Mouse (Mus musculus) liver, postnatal 0 days (tissue): ENCODE data around the gene Ireb2. TPM values are rescaled to one million over a fixed set of nuclear protein-coding genes. Genes with fewer than 3 reads are reported as not detected.

Experiments used
- ATAC-seq: fragments of 200-750 bp; cut with Nextera tagmentation; 2 replicates; pipeline ENCODE4 v1.8.0; 2017; ENCODE audit warnings: mild to moderate bottlenecking, moderate library complexity
- DNase-seq: peaks from one replicate; pipeline ENCODE4 v3.0.0-alpha.2; 2016
- H3K27ac ChIP-seq: fragments of 300-500 bp; sonication (generic); 2 replicates; pipeline ENCODE4 v1.5.1; 2014; ENCODE audit warnings: antibody characterized with exemption, moderate library complexity, mild to moderate bottlenecking, low read depth
- H3K27me3 ChIP-seq: fragments of 300-500 bp; sonication (generic); 2 replicates; pipeline ENCODE4 v1.6.1; 2014; ENCODE audit warnings: low read length, control low read depth, mixed read lengths; ENCODE audit not compliant: insufficient read depth
- H3K36me3 ChIP-seq: fragments of 300-500 bp; sonication (generic); replicated peaks from 2 replicates; pipeline ENCODE4 v1.6.1; 2014; ENCODE audit warnings: mild to moderate bottlenecking, control low read depth, low read length, moderate library complexity, mixed read lengths; ENCODE audit not compliant: insufficient read depth
- H3K4me1 ChIP-seq: fragments of 300-500 bp; sonication (generic); 2 replicates; pipeline ENCODE4 v1.6.1; 2014; ENCODE audit warnings: antibody characterized with exemption, mild to moderate bottlenecking, control low read depth; ENCODE audit not compliant: insufficient read depth
- H3K4me2 ChIP-seq: fragments of 300-500 bp; sonication (generic); 2 replicates; pipeline ENCODE4 v1.6.1; 2014; ENCODE audit warnings: low read depth, mild to moderate bottlenecking, low read length, moderate library complexity, mixed read lengths
- H3K4me3 ChIP-seq: fragments of 300-500 bp; sonication (generic); 2 replicates; pipeline ENCODE4 v1.5.1; 2014; ENCODE audit warnings: low read depth, low read length
- H3K9ac ChIP-seq: fragments of 300-500 bp; sonication (generic); replicated peaks from 2 replicates; pipeline ENCODE4 v1.6.1; 2014; ENCODE audit warnings: mild to moderate bottlenecking, moderate library complexity
- H3K9me3 ChIP-seq: fragments of 300-500 bp; sonication (generic); 2 replicates; pipeline ENCODE4 v1.6.1; 2016; ENCODE audit warnings: mild to moderate bottlenecking, control low read depth, low read length, mixed read lengths
- CTCF ChIP-seq: sonication (generic); IDR thresholded peaks from 2 replicates; pipeline ENCODE4 v1.5.1; 2016; ENCODE audit warnings: antibody characterized with exemption, low read depth
- EP300 ChIP-seq: IDR thresholded peaks from 2 replicates; pipeline ENCODE4 v1.6.1; 2016; ENCODE audit warnings: antibody characterized with exemption, low read depth, mild to moderate bottlenecking
- WGBS: fragments of 180-500 bp; shearing (Covaris S2); extraction: QIAGEN DNeasy Blood & Tissue Kit; methylation state at CpG from one replicate; pipeline ENCODE4 v1.1.7; 2014; ENCODE audit not compliant: insufficient replicate concordance; 5-methylcytosine and 5-hydroxymethylcytosine counted together
- polyA plus RNA-seq: library from polyadenylated mRNA; unstranded; fragments of >200 nt; fragmentation: Nextera tagmentation; extraction: Ambion mirVana; gene quantifications from 2 replicates; pipeline ENCODE4 v1.2.1, GENCODE M21; 2015

Gene Ireb2
- polyA plus RNA-seq, 1 experiment from 2014 or later, result 7.5 TPM

DNA sequence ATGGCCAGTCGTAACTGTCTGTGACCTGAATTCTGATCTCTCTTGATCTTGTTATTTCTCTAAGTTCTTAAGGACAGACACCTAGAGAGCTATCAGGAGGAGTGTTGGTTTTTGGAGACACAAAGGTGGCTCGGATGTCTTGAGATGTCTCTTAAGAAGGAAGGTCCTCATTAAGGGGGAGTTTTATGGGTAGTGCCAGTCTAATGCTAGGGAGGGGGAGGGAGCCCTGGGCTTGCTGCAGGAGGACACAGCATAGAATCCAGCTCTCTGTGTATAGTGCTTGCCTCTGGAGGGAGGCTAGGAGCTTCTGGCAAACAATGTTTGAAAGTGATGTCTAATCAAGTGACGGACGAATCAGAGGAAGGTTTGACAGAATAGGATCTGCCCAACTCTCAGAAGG lies 10.0 kb upstream of the Ireb2 start:
- ATAC-seq (no peak), DNase-seq (no peak)
- no peak overlapping the region for H3K4me2 ChIP-seq
- WGBS, result 67% methylated on average over 4 of the region's 4 CpGs
- H3K27ac ChIP-seq, result no peak overlapping the region
- no peak overlapping the region for H3K4me3 ChIP-seq
- H3K9ac ChIP-seq, result no peak overlapping the region
- no peak for TF ChIP-seq EP300
- no peak for TF ChIP-seq CTCF
- H3K27me3 ChIP-seq, result no peaks in the 10 kb centered on the region
- H3K36me3 ChIP-seq, result no peaks in the 10 kb centered on the region
- H3K9me3 ChIP-seq, result no peaks in the 10 kb centered on the region
- 0 out of 2 replicates have a peak, but pooled peaks cover 2% of the 10 kb centered on the region for H3K4me1 ChIP-seq

DNA sequence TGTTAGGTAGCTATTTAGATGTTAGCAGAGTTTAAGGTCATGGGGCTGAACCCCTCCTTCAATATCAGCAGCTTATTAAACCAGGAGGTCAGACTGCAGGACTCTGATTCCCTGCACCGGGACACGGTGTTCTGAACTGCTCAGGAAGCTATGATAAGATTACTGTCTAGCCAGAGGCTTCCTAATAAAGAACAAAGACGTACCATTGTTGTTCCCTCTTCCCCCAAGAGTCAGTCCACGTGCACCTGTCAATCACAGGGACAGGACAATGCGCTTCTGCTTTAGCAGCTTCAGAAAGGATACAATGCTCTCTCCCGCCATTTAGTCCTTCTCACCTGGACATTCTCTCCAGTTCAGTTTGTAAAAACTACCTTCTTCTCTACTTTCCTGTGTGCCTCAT lies 8.0 kb upstream of the Ireb2 start:
- H3K9me3 ChIP-seq, result no peaks in the 10 kb centered on the region
- no peaks in the 10 kb centered on the region for H3K36me3 ChIP-seq
- no peak for ATAC-seq
- H3K4me3 ChIP-seq, result no peak overlapping the region
- TF ChIP-seq CTCF, result no peak
- TF ChIP-seq EP300, result no peak
- 0 out of 2 replicates have a peak, but pooled peaks cover 2% of the 10 kb centered on the region for H3K4me1 ChIP-seq
- no peak overlapping the region for H3K27ac ChIP-seq
- 25% methylated on average over 6 of the region's 6 CpGs for WGBS
- no peak for DNase-seq
- H3K4me2 ChIP-seq, result no peak overlapping the region
- no peak overlapping the region for H3K9ac ChIP-seq
- H3K27me3 ChIP-seq, result no peaks in the 10 kb centered on the region

DNA sequence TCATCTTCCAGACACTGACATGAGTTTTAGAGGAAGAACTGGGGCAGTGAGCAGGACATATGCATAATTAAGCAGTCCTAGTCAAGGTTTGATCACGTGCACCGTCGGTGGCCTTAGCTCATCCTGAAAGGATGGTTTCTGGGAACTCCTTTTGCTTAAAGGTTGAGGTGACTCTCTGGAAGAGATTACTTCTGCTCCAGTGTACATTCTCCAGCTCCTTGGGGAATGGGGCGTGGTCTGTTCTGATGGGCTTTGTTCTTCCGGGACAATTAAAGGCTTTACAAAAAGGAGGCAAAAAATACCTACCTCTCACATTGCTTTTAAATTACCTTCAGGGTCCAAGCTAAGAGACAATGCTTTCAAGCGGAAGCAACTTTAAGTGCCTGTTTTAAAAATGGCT lies 7.5 kb upstream of the Ireb2 start:
- no peak for TF ChIP-seq EP300
- 76% methylated on average over 6 of the region's 6 CpGs for WGBS
- Histone ChIP-seq H3K4me1 (peaks cover 5% of the 10 kb centered on the region; the same call in 1 of the 2 replicates), H3K36me3 (no peaks in the 10 kb centered on the region), H3K4me3 (no peak overlapping the region), H3K9ac (no peak overlapping the region), H3K9me3 (no peaks in the 10 kb centered on the region), H3K4me2 (no peak overlapping the region), H3K27ac (no peak overlapping the region), H3K27me3 (no peaks in the 10 kb centered on the region)
- DNase-seq (no peak), ATAC-seq (no peak)

DNA sequence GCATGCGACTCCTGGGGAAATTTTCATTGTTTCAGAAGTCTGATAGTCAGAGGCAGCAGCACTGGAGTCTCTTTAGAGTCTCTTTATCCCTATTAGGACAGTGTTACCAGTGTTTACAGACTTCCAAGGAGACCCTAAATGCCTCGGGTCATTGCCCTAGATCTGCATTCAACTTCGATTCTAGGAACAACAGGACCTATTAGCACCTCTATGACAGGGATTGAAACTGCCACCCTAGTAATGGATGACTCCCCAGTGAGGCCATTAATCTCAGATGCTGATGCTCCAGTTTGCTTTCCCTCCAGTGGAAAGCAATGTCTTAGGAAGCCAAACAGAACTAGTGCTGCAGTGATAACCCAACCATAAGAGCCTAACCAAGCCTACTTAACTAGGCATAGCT lies 6.1 kb upstream of the Ireb2 start:
- no peaks in the 10 kb centered on the region for H3K27me3 ChIP-seq
- no peak for DNase-seq
- TF ChIP-seq CTCF (no peak), EP300 (no peak)
- ATAC-seq, result no peak
- H3K4me2 ChIP-seq, result no peak overlapping the region
- no peak overlapping the region for H3K27ac ChIP-seq
- H3K4me3 ChIP-seq, result no peak overlapping the region
- peaks cover 7% of the 10 kb centered on the region; the same call in 1 of the 2 replicates for H3K4me1 ChIP-seq
- H3K9ac ChIP-seq, result no peak overlapping the region
- no peaks in the 10 kb centered on the region for H3K9me3 ChIP-seq
- H3K36me3 ChIP-seq, result no peaks in the 10 kb centered on the region
- 30% methylated on average over 3 of the region's 3 CpGs for WGBS

DNA sequence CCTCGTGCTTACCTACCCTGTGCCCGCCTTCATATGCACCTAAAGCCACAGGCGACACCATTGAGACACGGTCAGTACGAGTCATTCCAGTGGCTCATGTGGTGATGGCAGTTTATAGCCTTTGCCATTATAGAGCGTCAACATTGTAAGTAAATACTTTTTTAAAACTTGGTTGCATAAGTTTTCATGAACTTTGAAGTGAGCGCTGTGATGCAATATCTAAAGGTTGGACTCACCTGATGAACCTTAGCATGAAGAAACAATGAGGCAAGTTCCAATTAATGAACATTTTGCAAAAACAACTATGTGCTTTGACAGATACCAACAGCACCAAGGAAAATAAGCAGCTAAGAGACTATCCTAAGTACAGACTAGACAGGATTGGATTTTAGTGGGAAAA lies 3.1 kb upstream of the Ireb2 start:
- TF ChIP-seq CTCF (no peak), EP300 (peak; percentile 81)
- H3K9ac ChIP-seq, result no peak overlapping the region
- peak; percentile 17 for DNase-seq
- ATAC-seq, result peak; percentile 28
- 61% methylated on average over 7 of the region's 7 CpGs for WGBS
- H3K9me3 ChIP-seq, result no peaks in the 10 kb centered on the region
- peaks cover 4% of the 10 kb centered on the region for H3K36me3 ChIP-seq
- no peaks in the 10 kb centered on the region for H3K27me3 ChIP-seq
- H3K4me1 ChIP-seq, result peaks cover 24% of the 10 kb centered on the region
- peak overlapping the region; percentile 97 for H3K27ac ChIP-seq
- H3K4me3 ChIP-seq, result no peak overlapping the region
- H3K4me2 ChIP-seq, result no peak overlapping the region

DNA sequence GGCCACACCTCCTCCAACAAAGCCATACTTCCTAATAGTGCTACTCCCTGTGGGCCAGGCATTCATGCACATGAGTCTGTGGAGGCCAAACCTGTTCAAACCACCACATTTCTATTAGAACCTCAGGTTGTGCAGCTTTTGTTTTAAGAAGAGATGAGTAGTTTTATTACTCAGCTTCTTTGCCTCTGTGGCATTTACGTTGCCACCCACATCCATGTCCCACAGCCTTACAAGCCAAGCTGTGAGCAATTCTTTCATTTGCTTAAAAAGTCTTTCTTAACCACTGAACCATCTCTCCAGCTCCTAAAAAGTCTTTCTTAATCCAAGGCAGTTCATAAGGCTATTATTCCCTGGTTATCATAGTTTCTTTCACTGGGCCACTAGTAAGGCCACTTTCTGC lies 15.2 kb downstream of the Ireb2 start:
- ATAC-seq, result no peak
- H3K9me3 ChIP-seq, result no peaks in the 10 kb centered on the region
- WGBS, result 88% methylated on average over 1 of the region's 1 CpGs
- H3K4me1 ChIP-seq, result no peaks in the 10 kb centered on the region
- H3K4me2 ChIP-seq, result no peak overlapping the region
- no peak overlapping the region for H3K4me3 ChIP-seq
- DNase-seq, result no peak
- H3K27ac ChIP-seq, result no peak overlapping the region
- H3K27me3 ChIP-seq, result no peaks in the 10 kb centered on the region
- H3K9ac ChIP-seq, result no peak overlapping the region
- TF ChIP-seq EP300, result no peak
- TF ChIP-seq CTCF, result no peak
- peaks cover 36% of the 10 kb centered on the region for H3K36me3 ChIP-seq

DNA sequence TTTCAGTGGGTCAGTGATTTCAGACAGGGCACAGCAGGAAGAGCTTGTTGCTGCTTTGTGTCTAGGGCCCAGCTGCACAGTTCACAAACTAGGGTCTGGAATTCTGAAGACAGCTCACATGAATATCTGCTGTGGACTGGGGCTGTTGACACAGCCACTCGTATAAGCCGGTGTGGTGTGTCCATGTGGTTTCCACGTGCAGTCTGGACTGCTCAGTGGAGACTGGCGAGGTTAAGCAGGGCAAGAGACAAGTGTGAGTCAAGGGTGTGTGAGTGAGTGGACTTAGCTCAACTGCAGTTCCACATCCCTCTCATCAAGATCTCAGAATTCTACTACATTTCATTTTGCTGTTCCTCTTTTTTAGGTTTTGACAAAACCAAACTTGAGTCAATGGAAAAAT lies 28.5 kb downstream of the Ireb2 start:
- no peak overlapping the region for H3K4me2 ChIP-seq
- no peak overlapping the region for H3K9ac ChIP-seq
- TF ChIP-seq CTCF (no peak), EP300 (no peak)
- H3K27ac ChIP-seq, result no peak overlapping the region
- ATAC-seq, result no peak
- H3K4me1 ChIP-seq, result no peaks in the 10 kb centered on the region
- 76% methylated on average over 4 of the region's 4 CpGs for WGBS
- no peak overlapping the region for H3K4me3 ChIP-seq
- no peaks in the 10 kb centered on the region for H3K9me3 ChIP-seq
- H3K36me3 ChIP-seq, result peaks cover 60% of the 10 kb centered on the region
- no peak for DNase-seq
- H3K27me3 ChIP-seq, result no peaks in the 10 kb centered on the region
